Mouse (Mus musculus): ENCODE results near the gene Ints4. TPM values are rescaled to one million over a fixed set of nuclear protein-coding genes. Genes with fewer than 3 reads are reported as not detected.
"Not testable (repeated sequence)": the region's sequence is repeated elsewhere in the genome, so short reads cannot be mapped to it uniquely, and the experiment has no call there.

The Ints4 gene
- 10 to 100 TPM; 25.9 to 26.0 TPM for total RNA-seq (2021)

GRCm38 (mm10) chr7:97480821-97481339 lies at the start of gene Ints4:
Gene Ints4, plus strand, starts transcription at chr7:97480956.
- intact Hi-C loops (cut with DNase I) = loop anchor here (2.0 to 10.0 kb wide), 3 partner anchors 56 to 214 kb away; partner anchors contain the start of genes Aamdc, Clns1a and Rsf1
- peak; percentile 93 to 94 for DNase-seq (ENCODE audit: extremely low spot score in 1 of 2, low spot score in 2 of 2)

- intact Hi-C loops (cut with DNase I) = not testable (repeated sequence)
Measured at GRCm38 (mm10) chr7:97433517-97433916, 47.2 kb upstream of the Ints4 start.

GRCm38 (mm10) chr7:97434517-97434916 lies 46.2 kb upstream of the Ints4 start:
- DNase-seq (ENCODE audit: extremely low spot score in 1 of 2, low spot score in 2 of 2) = no peak
- intact Hi-C loops (cut with DNase I) = no loop called here

More at GRCm38 (mm10) chr7:97433517-97433916, 47.2 kb upstream of the Ints4 start:
- not testable (repeated sequence) for DNase-seq (ENCODE audit: extremely low spot score in 1 of 2, low spot score in 2 of 2)

GRCm38 (mm10) chr7:97438986-97439385 lies 41.8 kb upstream of the Ints4 start:
- no peak for DNase-seq (ENCODE audit: extremely low spot score in 1 of 2, low spot score in 2 of 2)
- intact Hi-C loops (cut with DNase I) = no loop called here

- intact Hi-C loops (cut with DNase I) = no loop called here
- peak; percentile 94 to 97 for DNase-seq (ENCODE audit: extremely low spot score in 1 of 2, low spot score in 2 of 2)
Measured at GRCm38 (mm10) chr7:97446171-97446925, 34.4 kb upstream of the Ints4 start.

GRCm38 (mm10) chr7:97447050-97447531 lies 33.7 kb upstream of the Ints4 start:
- intact Hi-C loops (cut with DNase I) = no loop called here
- DNase-seq (ENCODE audit: extremely low spot score in 1 of 2, low spot score in 2 of 2) = peak in 1 of 2 experiments; percentile 27

GRCm38 (mm10) chr7:97451023-97451422 lies 29.7 kb upstream of the Ints4 start, which contains the start of gene Kctd14:
Gene Kctd14, plus strand, starts transcription at chr7:97451323.
- intact Hi-C loops (cut with DNase I); DNase-seq (ENCODE audit: extremely low spot score in 1 of 2, low spot score in 2 of 2): not testable (repeated sequence)

GRCm38 (mm10) chr7:97452196-97452595 lies 28.6 kb upstream of the Ints4 start:
- intact Hi-C loops (cut with DNase I) = no loop called here
- DNase-seq (ENCODE audit: extremely low spot score in 1 of 2, low spot score in 2 of 2) = no peak

GRCm38 (mm10) chr7:97453141-97453921 lies 27.4 kb upstream of the Ints4 start:
- intact Hi-C loops (cut with DNase I) = no loop called here
- peak in 1 of 2 experiments; percentile 20 for DNase-seq (ENCODE audit: extremely low spot score in 1 of 2, low spot score in 2 of 2)

- DNase-seq (ENCODE audit: extremely low spot score in 1 of 2, low spot score in 2 of 2) = no peak
- intact Hi-C loops (cut with DNase I) = no loop called here
Measured at GRCm38 (mm10) chr7:97454795-97455194, 26.0 kb upstream of the Ints4 start.

- DNase-seq (ENCODE audit: extremely low spot score in 1 of 2, low spot score in 2 of 2) = no peak
- intact Hi-C loops (cut with DNase I) = no loop called here
Measured at GRCm38 (mm10) chr7:97455577-97455976, 25.2 kb upstream of the Ints4 start.

GRCm38 (mm10) chr7:97473001-97473400 lies 7.8 kb upstream of the Ints4 start:
- peak in 1 of 2 experiments; percentile 40 for DNase-seq (ENCODE audit: extremely low spot score in 1 of 2, low spot score in 2 of 2)
- intact Hi-C loops (cut with DNase I) = no loop called here

- DNase-seq (ENCODE audit: extremely low spot score in 1 of 2, low spot score in 2 of 2) = no peak
- intact Hi-C loops (cut with DNase I) = no loop called here
Measured at GRCm38 (mm10) chr7:97479349-97479748, 1.4 kb upstream of the Ints4 start.

GRCm38 (mm10) chr7:97480290-97480689 lies 466 bp upstream of the Ints4 start:
- intact Hi-C loops (cut with DNase I) = loop anchor here (2.0 to 10.0 kb wide), 3 partner anchors 55 to 215 kb away; partner anchors contain the start of genes Aamdc, Clns1a and Rsf1
- no peak for DNase-seq (ENCODE audit: extremely low spot score in 1 of 2, low spot score in 2 of 2)

- intact Hi-C loops (cut with DNase I) = loop anchor here (5.0 to 10.0 kb wide), 2 partner anchors 94 to 211 kb away; partner anchors contain the start of genes Aamdc, Clns1a and Rsf1
- DNase-seq (ENCODE audit: extremely low spot score in 1 of 2, low spot score in 2 of 2) = no peak
Measured at GRCm38 (mm10) chr7:97483378-97483777, 2.6 kb downstream of the Ints4 start.

GRCm38 (mm10) chr7:97491157-97491556 lies 10.4 kb downstream of the Ints4 start:
- DNase-seq (ENCODE audit: extremely low spot score in 1 of 2, low spot score in 2 of 2) = no peak
- intact Hi-C loops (cut with DNase I) = no loop called here

- intact Hi-C loops (cut with DNase I) = no loop called here
- no peak for DNase-seq (ENCODE audit: extremely low spot score in 1 of 2, low spot score in 2 of 2)
Measured at GRCm38 (mm10) chr7:97492420-97492819, 11.7 kb downstream of the Ints4 start.

- no peak for DNase-seq (ENCODE audit: extremely low spot score in 1 of 2, low spot score in 2 of 2)
- intact Hi-C loops (cut with DNase I) = no loop called here
Measured at GRCm38 (mm10) chr7:97495052-97495451, 14.3 kb downstream of the Ints4 start.

GRCm38 (mm10) chr7:97500555-97501209 lies 19.9 kb downstream of the Ints4 start:
- intact Hi-C loops (cut with DNase I) = no loop called here
- DNase-seq (ENCODE audit: extremely low spot score in 1 of 2, low spot score in 2 of 2) = no peak
